Mouse (Mus musculus): ENCODE results near the gene 2610528J11Rik. TPM values are rescaled to one million over a fixed set of nuclear protein-coding genes. Genes with fewer than 3 reads are reported as not detected.

Gene 2610528J11Rik
- total RNA-seq, 2 experiments from 2014 or later: not detected

Other genes starting within 250 kb of the 2610528J11Rik start
- gene Ptprf, start 235.6 kb upstream of the 2610528J11Rik start, total RNA-seq (2015): 1.1 TPM in 2 replicates
- 0.77 and 0.89 TPM in 2 replicates for gene Ptprf, start 235.6 kb upstream of the 2610528J11Rik start, total RNA-seq (2017)
- 11.2 and 13.6 TPM in 2 replicates for gene Szt2, start 117.7 kb upstream of the 2610528J11Rik start, total RNA-seq (2015)
- 4.1 and 5.5 TPM in 2 replicates for gene Szt2, start 117.7 kb upstream of the 2610528J11Rik start, total RNA-seq (2017)
- gene Med8, start 117.7 kb upstream of the 2610528J11Rik start, total RNA-seq (2015): 76.9 and 102 TPM in 2 replicates
- 82.0 and 106 TPM in 2 replicates for gene Med8, start 117.7 kb upstream of the 2610528J11Rik start, total RNA-seq (2017)
- 88.6 and 93.9 TPM in 2 replicates for gene Elovl1, start 98.9 kb upstream of the 2610528J11Rik start, total RNA-seq (2015)
- gene Elovl1, start 98.9 kb upstream of the 2610528J11Rik start, total RNA-seq (2017): 67.1 and 76.1 TPM in 2 replicates
- gene Cdc20, start 89.6 kb upstream of the 2610528J11Rik start, total RNA-seq (2015): 47.3 and 47.8 TPM in 2 replicates
- gene Cdc20, start 89.6 kb upstream of the 2610528J11Rik start, total RNA-seq (2017): 81.0 and 83.9 TPM in 2 replicates
- 0.36 TPM in 1 of 2 replicates, not detected in the other for gene Mpl, start 69.5 kb upstream of the 2610528J11Rik start, total RNA-seq (2015)
- gene Mpl, start 69.5 kb upstream of the 2610528J11Rik start, total RNA-seq (2017): not detected in 2 replicates
- 0.27 and 0.34 TPM in 2 replicates for gene Tie1, start 36.9 kb upstream of the 2610528J11Rik start, total RNA-seq (2015)
- 0.16 and 0.26 TPM in 2 replicates for gene Tie1, start 36.9 kb upstream of the 2610528J11Rik start, total RNA-seq (2017)
- 0.18 TPM in 1 of 2 replicates, not detected in the other for gene Tmem125, start 17.0 kb downstream of the 2610528J11Rik start, total RNA-seq (2015)
- gene Tmem125, start 17.0 kb downstream of the 2610528J11Rik start, total RNA-seq (2017): not detected in 2 replicates
- gene Cfap57, start 93.8 kb downstream of the 2610528J11Rik start, total RNA-seq (2015): not detected in 2 replicates
- gene Cfap57, start 93.8 kb downstream of the 2610528J11Rik start, total RNA-seq (2017): 0.16 and 0.18 TPM in 2 replicates
- 54.9 and 61.9 TPM in 2 replicates for gene Ebna1bp2, start 93.8 kb downstream of the 2610528J11Rik start, total RNA-seq (2015)
- gene Ebna1bp2, start 93.8 kb downstream of the 2610528J11Rik start, total RNA-seq (2017): 46.8 and 63.7 TPM in 2 replicates
- gene Olfr62, start 132.0 kb downstream of the 2610528J11Rik start, total RNA-seq (2015): not detected in 2 replicates
- gene Olfr62, start 132.0 kb downstream of the 2610528J11Rik start, total RNA-seq (2017): not detected in 2 replicates
- not detected in 2 replicates for gene Olfr1342, start 165.8 kb downstream of the 2610528J11Rik start, total RNA-seq (2015)
- not detected in 2 replicates for gene Olfr1342, start 165.8 kb downstream of the 2610528J11Rik start, total RNA-seq (2017)
- not detected in 2 replicates for gene Olfr1341, start 176.5 kb downstream of the 2610528J11Rik start, total RNA-seq (2015)
- gene Olfr1341, start 176.5 kb downstream of the 2610528J11Rik start, total RNA-seq (2017): not detected in 2 replicates
- not detected in 2 replicates for gene Olfr1340, start 193.1 kb downstream of the 2610528J11Rik start, total RNA-seq (2015)
- not detected in 2 replicates for gene Olfr1340, start 193.1 kb downstream of the 2610528J11Rik start, total RNA-seq (2017)
- not detected in 2 replicates for gene Olfr1339, start 205.2 kb downstream of the 2610528J11Rik start, total RNA-seq (2015)
- not detected in 2 replicates for gene Olfr1339, start 205.2 kb downstream of the 2610528J11Rik start, total RNA-seq (2017)
- not detected in 2 replicates for gene Olfr1338, start 231.7 kb downstream of the 2610528J11Rik start, total RNA-seq (2015)
- gene Olfr1338, start 231.7 kb downstream of the 2610528J11Rik start, total RNA-seq (2017): not detected in 2 replicates

Data from megakaryocyte, adult 5-6 weeks (primary cell).